Mouse (Mus musculus) megakaryocyte, embryonic 14.5 days (primary cell): ENCODE data around the gene Ang6. TPM values are rescaled to one million over a fixed set of nuclear protein-coding genes. Genes with fewer than 3 reads are reported as not detected.
"Not testable (repeated sequence)": the region's sequence is repeated elsewhere in the genome, so short reads cannot be mapped to it uniquely, and the experiment has no call there.

ENCODE experiments used
- H3K27me3 ChIP-seq: replicated peaks from 2 replicates; pipeline ENCODE3; 2012; ENCODE audit warnings: inconsistent platforms
- H3K36me3 ChIP-seq: replicated peaks from 2 replicates; pipeline ENCODE3; 2012; ENCODE audit warnings: low read length, inconsistent platforms, mixed read lengths
- H3K4me1 ChIP-seq: 2 replicates; pipeline ENCODE4 v1.6.1; 2012; ENCODE audit warnings: inconsistent platforms
- H3K4me3 ChIP-seq: replicated peaks from 2 replicates; pipeline ENCODE3; 2012; ENCODE audit warnings: moderate library complexity, mild to moderate bottlenecking, inconsistent platforms
- H3K9me3 ChIP-seq: 2 replicates; pipeline ENCODE4 v1.6.1; 2012; ENCODE audit warnings: inconsistent platforms
- FLI1 ChIP-seq: IDR thresholded peaks from 2 replicates; pipeline ENCODE4 v1.6.1; 2012; ENCODE audit warnings: low read length, inconsistent platforms, mixed read lengths
- GATA1 ChIP-seq: IDR thresholded peaks from 3 replicates; pipeline ENCODE4 v1.6.1; 2012; ENCODE audit warnings: mixed read lengths, low read length, inconsistent platforms, borderline replicate concordance
- polyA plus RNA-seq: library from polyadenylated mRNA; stranded (reverse); fragments of >175 nt; gene quantifications from 2 replicates; pipeline ENCODE4 v1.2.3, GENCODE M21; 2012; ENCODE audit warnings: low replicate concordance; ENCODE audit not compliant: insufficient read depth

The Ang6 gene
- not detected in 2 replicates for polyA plus RNA-seq

DNA sequence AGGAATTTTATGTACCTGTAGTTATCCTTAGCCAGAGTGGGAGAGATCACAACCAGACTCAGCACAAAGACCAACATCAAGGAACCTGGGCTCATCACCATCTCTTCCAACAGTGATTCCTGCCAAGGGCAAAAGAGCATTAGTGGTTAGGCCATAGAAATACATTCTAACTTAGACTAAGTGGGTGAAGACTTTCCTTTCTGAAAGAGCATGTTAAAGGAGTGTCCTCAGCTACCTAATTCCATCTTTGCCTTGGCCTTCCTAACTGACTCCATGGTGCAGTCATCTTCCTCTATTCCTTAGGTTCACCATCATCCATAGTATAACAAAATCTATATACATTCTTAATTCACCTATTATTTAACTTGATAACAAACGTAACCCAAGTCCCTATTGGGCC is at the start of gene Ang6:
Gene Ang6 (minus strand): TSS at position 101 of the 400 bp plus-strand sequence.
- Histone ChIP-seq H3K36me3 (no peaks in the 10 kb centered on the region), H3K9me3 (no peaks in the 10 kb centered on the region), H3K27me3 (no peaks in the 10 kb centered on the region), H3K4me1 (no peaks in the 10 kb centered on the region), H3K4me3 (no peak within 1 kb of the TSS)
- TF ChIP-seq GATA1, result no peak
- no peak for TF ChIP-seq FLI1

DNA sequence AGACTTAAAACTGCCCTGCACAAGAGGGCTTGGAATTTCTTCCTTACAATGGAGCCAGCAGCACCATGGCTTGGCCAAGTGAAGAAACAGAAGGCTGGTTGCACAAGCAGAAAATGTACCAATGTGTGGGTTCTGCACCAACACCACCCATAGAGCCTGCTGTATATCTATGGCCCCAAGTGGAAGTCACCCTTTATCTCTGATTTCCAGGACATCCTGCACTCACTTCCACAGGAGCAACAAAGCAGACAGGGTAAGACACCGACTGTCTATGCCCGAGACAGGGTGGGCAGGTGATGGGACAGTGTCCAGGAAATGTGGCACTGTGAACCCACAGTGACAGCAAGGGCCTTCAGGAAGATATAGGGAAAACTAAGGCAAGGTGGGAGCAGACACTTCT is 44.5 kb upstream of the Ang6 start:
- not testable (repeated sequence) for H3K36me3 ChIP-seq, H3K9me3 ChIP-seq, H3K4me3 ChIP-seq, H3K27me3 ChIP-seq, H3K4me1 ChIP-seq

DNA sequence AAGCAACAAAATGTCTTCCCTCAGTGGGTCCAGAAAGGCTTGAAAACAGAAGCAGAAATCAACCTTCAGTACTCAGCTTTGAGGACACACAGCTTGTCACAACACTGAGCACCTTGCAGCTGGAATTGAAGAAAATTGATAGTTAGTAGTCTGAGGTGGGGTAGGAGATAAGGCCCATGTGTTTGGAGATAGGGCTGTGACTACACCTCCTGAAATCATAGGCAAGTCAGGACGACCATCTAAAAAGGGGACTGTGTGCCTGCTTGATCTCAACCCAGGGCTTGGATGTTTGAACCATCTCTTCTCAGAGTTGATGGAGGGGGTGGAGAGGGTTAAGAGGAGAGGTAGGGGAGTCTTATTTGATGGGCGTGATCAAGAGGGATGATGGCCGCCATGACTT is 29.8 kb upstream of the Ang6 start:
- H3K9me3 ChIP-seq, H3K36me3 ChIP-seq, H3K4me3 ChIP-seq, H3K27me3 ChIP-seq, H3K4me1 ChIP-seq: not testable (repeated sequence)

DNA sequence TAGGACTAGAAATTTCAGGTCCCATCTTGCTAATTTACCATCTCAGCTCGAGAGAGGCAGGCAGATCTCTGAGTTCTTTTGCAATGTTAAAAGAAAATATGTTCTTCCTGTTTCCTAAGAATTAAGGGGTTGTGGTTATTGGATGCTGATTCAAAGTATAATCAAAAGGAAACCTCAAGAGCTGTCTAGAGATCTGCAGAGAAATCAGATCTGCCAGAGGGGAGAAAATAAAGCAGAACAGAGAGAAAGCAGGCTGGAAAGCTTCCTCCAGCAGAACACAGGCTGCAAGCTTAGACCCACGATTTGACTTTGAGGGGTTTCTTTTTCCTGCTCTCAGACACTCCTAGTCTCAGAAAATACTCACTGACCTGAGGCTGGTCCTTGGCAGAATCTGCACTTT is 7.6 kb upstream of the Ang6 start:
- H3K27me3 ChIP-seq, H3K9me3 ChIP-seq, H3K4me1 ChIP-seq, H3K4me3 ChIP-seq, H3K36me3 ChIP-seq: not testable (repeated sequence)

DNA sequence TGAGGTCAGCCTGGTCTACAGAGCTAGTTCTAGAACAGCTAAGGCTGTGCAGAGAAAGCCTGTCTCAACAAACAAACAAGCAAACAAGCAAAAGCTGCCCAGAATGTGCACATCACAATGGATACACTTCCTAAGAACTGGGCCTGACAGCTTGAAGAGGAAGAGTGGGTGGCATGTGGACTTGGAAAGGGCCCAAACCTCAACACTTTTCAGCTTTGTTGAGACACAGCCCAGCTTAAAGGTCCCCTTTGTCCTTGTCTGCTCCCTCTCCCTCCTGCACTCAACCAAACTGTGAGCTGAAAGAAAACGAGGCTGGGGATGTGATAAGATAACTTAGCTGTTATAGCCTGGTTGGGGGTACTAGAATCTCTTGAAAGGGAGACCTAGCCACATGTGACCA is 6.0 kb upstream of the Ang6 start:
- not testable (repeated sequence) for H3K4me3 ChIP-seq, H3K27me3 ChIP-seq, H3K9me3 ChIP-seq, H3K36me3 ChIP-seq, H3K4me1 ChIP-seq

DNA sequence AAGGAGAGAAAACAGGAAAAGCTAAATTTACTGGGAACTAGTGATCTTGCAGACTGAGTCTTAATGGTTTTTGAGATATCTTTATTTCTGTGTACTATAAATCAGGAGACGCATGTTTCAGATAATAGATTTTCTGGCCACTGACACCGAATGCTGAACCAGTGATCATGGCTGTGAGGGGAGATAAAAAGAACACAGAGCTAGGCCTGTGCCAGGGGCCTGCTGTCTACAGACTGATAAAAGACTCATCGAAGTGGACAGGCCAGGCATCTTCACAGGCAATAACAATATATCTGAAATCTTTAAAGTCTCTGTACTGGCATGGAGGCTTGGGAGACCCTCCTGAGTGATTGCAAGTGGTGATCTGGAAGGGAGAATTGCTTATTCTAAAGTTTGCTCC is 469 bp downstream of the Ang6 start:
- H3K27me3 ChIP-seq, result no peaks in the 10 kb centered on the region
- TF ChIP-seq FLI1 (no peak), GATA1 (no peak)
- no peaks in the 10 kb centered on the region for H3K9me3 ChIP-seq
- no peaks in the 10 kb centered on the region for H3K36me3 ChIP-seq
- no peaks in the 10 kb centered on the region for H3K4me1 ChIP-seq
- H3K4me3 ChIP-seq, result no peak overlapping the region

DNA sequence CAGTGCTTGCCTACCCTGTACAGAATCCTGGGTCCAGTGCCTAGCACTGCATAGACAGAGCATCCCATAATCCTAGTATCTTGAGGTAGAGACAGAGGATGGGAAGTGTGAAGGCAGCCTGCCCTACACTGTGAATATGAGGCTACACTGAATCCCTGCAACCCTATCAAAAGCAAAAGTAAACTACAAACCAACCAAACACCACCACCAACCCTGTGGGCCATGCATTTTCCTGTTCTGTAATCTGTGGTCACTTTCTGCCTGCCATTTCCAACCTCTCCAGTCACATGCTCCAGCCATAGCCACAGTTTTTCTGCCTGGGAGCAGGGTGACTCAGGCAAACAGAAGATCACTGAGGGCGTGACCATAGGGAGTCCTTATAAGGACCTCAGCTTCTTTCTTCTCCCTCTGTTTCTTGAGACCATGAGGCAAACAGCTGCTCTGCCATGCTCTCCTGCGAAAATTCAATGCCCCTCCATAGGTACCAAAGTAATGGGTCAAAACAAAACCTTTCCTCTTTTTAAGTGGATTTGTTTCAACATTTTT is 3.5 kb downstream of the Ang6 start:
- H3K4me3 ChIP-seq, H3K27me3 ChIP-seq, H3K36me3 ChIP-seq, H3K4me1 ChIP-seq, H3K9me3 ChIP-seq: not testable (repeated sequence)

DNA sequence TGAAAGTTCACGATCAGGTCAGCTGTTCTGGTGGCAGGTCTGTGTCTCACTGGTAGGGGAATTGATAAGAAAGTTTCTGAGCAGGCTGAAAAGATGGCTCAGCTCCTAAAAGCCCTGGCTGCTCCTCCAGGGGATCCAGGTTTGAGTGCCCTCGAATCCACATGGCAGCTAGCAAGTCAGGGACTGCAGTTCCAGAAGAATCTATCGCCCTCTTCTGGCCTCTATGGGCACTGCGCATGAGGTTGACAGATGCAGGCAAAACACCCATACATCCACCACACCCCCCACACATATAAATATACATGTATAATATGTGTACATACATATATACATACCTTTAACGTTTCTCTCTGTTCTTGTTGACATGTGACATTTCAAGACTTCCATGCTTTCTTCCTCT is 14.7 kb downstream of the Ang6 start:
- H3K4me3 ChIP-seq, result peak overlapping the region; percentile 11
- not testable (repeated sequence) for H3K36me3 ChIP-seq, H3K27me3 ChIP-seq, H3K9me3 ChIP-seq, H3K4me1 ChIP-seq

DNA sequence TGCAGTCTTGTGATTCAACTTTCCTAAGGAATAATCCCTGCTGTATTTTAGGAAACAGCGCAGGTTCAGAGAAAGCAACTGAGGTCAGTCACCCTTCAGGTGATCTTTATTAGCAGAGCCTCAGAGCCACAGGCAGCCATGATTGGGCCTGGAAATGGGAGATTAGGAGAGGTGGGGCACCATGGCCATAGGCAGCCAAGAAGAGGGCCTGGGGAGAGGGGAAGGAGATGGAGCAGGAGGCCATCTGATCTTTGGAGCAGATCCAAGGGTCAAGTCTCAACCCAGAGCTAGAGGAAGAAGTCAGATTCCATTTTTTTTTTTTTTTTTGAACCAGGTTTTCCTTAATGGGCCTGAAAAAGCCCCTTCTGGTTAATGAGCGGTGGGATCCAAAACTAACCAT is 15.9 kb downstream of the Ang6 start:
- H3K27me3 ChIP-seq, result no peaks in the 10 kb centered on the region
- no peak for TF ChIP-seq FLI1
- TF ChIP-seq GATA1, result no peak
- H3K4me3 ChIP-seq, result no peak overlapping the region
- no peaks in the 10 kb centered on the region for H3K4me1 ChIP-seq
- H3K36me3 ChIP-seq, result no peaks in the 10 kb centered on the region
- H3K9me3 ChIP-seq, result no peaks in the 10 kb centered on the region

DNA sequence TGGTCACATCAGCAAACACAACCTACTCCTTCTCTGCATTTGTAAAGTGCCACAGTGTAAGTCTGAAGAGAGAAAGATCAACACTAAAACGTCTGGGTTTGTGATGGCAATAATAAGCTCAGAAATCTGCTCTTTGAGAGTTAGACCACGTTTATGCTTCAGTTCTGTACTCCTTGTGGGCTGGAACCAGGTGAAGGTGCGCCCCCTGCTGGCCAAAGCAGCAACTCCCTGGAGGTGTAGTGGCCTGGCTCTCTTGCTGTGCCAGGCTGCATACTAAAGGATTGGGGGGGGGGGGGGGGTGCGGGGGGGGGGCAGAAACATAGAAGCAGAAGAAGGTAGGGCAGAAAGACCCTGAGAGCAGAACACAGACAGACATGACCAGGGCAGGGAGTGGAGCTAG is 18.2 kb downstream of the Ang6 start:
- Histone ChIP-seq H3K4me1 (no peaks in the 10 kb centered on the region), H3K36me3 (no peaks in the 10 kb centered on the region), H3K27me3 (no peaks in the 10 kb centered on the region), H3K4me3 (no peak overlapping the region), H3K9me3 (no peaks in the 10 kb centered on the region)
- TF ChIP-seq FLI1 (no peak), GATA1 (no peak)

DNA sequence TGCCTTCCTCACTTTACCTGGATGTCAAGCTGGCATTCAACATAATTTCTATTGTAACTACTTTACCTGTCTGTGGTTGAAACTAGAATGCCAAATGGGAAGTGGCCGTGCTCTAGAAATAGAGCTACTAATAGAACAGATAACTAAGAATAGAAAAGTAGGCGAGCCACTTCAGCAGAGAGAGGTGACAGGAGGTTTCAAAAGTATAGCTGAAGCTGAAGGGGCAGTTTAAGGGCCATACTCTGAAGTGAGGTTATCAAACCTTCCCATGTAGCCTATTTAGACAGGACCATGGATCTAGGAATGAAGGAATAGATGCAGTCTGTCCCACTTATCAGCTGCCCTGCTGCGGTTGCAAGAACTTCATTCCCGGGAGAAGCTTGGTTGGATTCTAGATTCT is 18.6 kb downstream of the Ang6 start:
- TF ChIP-seq GATA1, result no peak
- TF ChIP-seq FLI1, result no peak
- H3K9me3 ChIP-seq, result no peaks in the 10 kb centered on the region
- no peak overlapping the region for H3K4me3 ChIP-seq
- no peaks in the 10 kb centered on the region for H3K27me3 ChIP-seq
- H3K36me3 ChIP-seq, result no peaks in the 10 kb centered on the region
- no peaks in the 10 kb centered on the region for H3K4me1 ChIP-seq

DNA sequence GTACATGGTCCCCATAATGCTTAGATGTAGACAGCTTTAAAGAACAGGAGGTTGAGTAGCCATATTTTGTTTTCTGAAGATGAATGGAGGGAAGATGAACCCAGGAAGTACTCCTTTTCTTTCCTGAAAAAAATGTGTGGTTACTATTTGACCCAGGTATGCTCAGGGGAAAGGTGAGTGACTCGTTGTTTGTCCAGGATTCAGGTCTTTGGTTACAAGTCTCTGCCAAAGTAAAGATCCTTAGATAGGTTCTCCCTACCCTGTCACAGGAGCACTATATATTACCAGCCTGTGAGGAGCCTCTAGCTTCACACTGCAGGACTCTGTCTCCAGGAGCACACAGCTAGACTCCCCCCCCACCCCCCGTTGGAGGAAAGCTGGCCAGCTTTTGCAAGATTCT is 45.3 kb downstream of the Ang6 start, which contains the start of gene Ang5:
Gene Ang5 (plus strand): TSS at position 301 of the 400 bp plus-strand sequence.
- not testable (repeated sequence) for H3K4me3 ChIP-seq, H3K9me3 ChIP-seq, H3K4me1 ChIP-seq, H3K36me3 ChIP-seq, H3K27me3 ChIP-seq

DNA sequence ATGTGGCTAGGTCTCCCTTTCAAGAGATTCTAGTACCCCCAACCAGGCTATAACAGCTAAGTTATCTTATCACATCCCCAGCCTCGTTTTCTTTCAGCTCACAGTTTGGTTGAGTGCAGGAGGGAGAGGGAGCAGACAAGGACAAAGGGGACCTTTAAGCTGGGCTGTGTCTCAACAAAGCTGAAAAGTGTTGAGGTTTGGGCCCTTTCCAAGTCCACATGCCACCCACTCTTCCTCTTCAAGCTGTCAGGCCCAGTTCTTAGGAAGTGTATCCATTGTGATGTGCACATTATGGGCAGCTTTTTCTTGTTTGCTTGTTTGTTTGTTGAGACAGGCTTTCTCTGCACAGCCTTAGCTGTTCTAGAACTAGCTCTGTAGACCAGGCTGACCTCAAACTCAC is 47.0 kb downstream of the Ang6 start:
- not testable (repeated sequence) for H3K36me3 ChIP-seq, H3K4me1 ChIP-seq, H3K27me3 ChIP-seq, H3K9me3 ChIP-seq, H3K4me3 ChIP-seq

DNA sequence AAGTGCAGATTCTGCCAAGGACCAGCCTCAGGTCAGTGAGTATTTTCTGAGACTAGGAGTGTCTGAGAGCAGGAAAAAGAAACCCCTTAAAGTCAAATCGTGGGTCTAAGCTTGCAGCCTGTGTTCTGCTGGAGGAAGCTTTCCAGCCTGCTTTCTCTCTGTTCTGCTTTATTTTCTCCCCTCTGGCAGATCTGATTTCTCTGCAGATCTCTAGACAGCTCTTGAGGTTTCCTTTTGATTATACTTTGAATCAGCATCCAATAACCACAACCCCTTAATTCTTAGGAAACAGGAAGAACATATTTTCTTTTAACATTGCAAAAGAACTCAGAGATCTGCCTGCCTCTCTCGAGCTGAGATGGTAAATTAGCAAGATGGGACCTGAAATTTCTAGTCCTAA is 48.7 kb downstream of the Ang6 start:
- H3K4me3 ChIP-seq, H3K9me3 ChIP-seq, H3K36me3 ChIP-seq, H3K27me3 ChIP-seq, H3K4me1 ChIP-seq: not testable (repeated sequence)
